Mouse (Mus musculus): ENCODE results near the gene Olfr1336. TPM values are rescaled to one million over a fixed set of nuclear protein-coding genes. Genes with fewer than 3 reads are reported as not detected.

The Olfr1336 gene
- total RNA-seq (2021), result not detected
- long read RNA-seq, experiment 1, result 0 reads
- long read RNA-seq, experiment 2, result 0 reads

- DNase-seq, result no peak
Observed at GRCm38 (mm10) chr7:6455868-6456267, at the start of gene Olfr1336. Gene Olfr1336 (plus strand): TSS chr7:6456168.

DNA sequence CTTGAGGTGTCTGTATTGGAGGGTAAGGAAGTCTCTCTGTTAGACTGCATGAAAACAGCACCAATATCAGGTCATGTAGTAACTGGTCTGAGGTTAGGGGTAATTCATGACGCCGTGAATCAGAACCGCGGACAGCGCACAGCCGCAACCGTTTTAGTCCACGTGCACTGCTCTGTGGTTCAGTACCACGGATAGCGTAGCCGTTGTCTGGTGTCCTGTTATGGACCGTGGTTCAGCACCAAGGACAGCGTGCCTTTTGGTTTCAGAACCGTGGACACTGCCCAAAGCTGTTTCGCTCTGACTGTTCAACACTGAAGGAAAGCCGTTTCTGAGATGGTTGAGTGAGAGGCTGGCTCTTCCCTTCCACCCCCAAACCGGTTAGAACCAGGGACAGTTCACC is 45.9 kb upstream of the Olfr1336 start, which contains the start of gene Gm20715:
Gene Gm20715, plus strand, starts transcription at position 235 of the 400 bp plus-strand sequence.
- peak; percentile 95 to 96 for DNase-seq

GRCm38 (mm10) chr7:6414626-6415441 is 41.1 kb upstream of the Olfr1336 start:
- no peak for DNase-seq

- DNase-seq, result no peak
Observed at GRCm38 (mm10) chr7:6415442-6415787, 40.6 kb upstream of the Olfr1336 start.

DNA sequence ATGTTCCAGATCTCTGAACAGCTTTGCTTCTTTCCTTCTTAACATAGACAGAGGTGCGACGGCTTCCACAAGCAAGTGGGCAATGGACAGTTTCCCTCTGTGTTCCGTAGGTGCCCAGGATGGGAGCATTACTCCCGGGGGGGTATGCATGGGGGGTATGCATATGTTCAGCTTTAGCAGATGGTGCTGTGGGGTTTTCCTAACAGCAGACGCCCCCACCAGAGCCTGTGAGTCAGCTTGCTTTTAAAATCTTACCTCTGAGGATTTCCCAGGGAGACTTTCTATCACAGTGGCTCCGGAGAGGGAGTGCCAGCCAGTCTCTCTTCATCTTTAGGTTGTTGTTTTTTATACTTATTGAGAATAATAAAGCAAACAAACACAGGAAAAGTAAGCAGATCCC is 36.1 kb upstream of the Olfr1336 start:
- no peak for DNase-seq

DNA sequence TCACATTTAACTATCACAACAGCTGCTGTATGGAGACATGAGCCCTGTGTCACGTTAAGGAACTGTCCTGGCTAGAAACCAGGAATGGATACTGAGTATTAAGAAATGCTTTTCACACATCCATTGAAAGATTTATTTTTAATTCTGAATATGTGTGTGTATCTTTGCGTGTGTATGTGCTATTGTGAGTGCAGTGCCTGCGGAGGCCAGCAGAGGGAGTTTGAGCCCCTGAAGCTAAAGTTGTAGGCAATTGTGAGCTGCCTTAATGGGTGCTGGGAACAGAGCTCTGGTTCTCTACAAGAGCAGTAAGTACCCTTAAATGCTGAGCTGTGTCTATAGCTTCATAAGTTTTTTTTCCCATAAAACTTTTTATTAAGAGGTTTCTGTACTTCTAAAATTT is 26.6 kb upstream of the Olfr1336 start:
- DNase-seq, result no peak

DNA sequence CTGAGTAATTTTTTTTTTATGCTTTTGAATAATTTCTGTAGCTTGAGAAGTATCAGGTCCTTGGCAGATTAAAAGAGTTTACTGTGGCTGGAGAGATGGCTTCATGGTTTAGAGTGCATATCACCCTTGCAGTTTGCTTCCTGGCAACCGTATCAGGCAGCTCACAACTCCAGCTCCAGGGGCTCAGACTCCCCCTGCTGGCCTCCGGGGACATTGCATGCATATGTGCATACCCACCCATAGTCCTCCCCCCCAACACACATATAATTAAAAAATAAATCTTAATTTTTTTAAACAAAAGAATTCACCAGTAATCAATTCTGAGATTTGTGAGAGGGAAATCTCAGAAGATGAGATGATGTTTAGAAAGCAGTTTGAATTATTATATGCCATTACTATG is 25.6 kb upstream of the Olfr1336 start:
- peak; percentile 38 to 55 for DNase-seq

GRCm38 (mm10) chr7:6438388-6438787 is 17.6 kb upstream of the Olfr1336 start, which contains the start of gene Olfr1344:
Gene Olfr1344 (plus strand): TSS chr7:6438688.
- DNase-seq, result no peak

- DNase-seq, result no peak
Observed at GRCm38 (mm10) chr7:6441173-6441572, 14.8 kb upstream of the Olfr1336 start.

DNA sequence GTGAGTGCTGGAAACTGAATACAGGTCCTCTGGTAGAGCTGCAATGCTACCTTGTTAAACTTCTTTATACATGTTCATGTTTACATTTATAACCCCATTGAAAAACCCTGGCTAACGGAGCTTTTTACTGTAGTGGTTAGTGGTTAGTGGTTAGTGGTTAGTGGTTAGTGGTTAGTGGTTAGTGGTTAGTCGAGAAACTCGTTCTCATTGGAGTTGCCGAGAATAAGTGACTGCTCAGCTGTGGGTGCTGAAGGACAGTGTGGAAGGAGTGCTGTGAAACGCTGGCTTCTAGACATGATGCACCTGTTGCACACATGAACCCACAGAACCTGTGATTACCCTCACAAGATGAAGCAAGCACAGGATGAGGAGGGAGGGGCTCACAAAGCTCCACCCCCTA is 8.2 kb upstream of the Olfr1336 start:
- no peak for DNase-seq

- DNase-seq, result peak in 1 of 2 experiments; percentile 13
Observed at GRCm38 (mm10) chr7:6456399-6456798, 431 bp downstream of the Olfr1336 start.

DNA sequence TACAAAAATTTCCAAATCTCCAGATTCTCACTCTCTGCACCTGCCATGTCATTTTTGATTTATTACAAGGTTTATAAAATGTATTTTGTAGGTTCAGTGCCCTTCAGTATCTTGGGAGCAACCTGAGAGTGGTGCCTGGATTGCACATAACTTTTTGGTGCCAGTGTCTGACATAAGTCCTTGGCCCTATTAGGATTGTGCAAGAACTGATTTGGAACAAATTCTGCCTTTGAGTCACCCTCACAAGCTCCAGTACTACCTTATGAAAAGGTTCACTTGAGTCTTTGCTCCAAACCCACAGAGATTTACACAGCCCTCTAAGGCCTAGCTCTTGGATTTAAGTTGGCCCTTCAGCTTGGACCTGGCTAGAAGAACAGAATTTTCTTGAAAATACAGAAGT is 11.0 kb downstream of the Olfr1336 start, which contains the start of gene Olfr1346:
Gene Olfr1346, plus strand, starts transcription at position 151 of the 400 bp plus-strand sequence.
- no peak for DNase-seq

DNA sequence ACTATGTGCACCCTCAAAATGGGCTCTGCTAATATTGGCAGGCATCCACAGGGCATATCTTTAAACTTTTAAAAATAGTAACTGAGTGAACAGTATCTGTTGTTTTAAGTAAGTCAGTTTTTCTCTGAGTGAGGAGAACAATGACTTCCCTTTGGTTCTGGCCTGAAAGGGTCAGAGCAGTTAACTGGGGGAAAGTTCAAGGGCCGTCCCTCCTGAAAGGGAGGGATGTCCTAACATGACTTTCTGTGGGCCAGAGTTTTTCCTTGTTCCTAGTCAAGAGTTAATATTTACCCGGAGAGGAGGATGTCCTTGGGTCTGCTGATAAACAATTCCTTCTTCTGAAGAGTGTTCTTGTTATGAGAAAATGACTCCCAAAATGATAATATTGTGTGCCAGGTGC is 21.7 kb downstream of the Olfr1336 start:
- peak in 1 of 2 experiments; percentile 9 for DNase-seq

GRCm38 (mm10) chr7:6486841-6487240 is 30.9 kb downstream of the Olfr1336 start, which contains the start of gene Olfr5:
Gene Olfr5 (minus strand): TSS chr7:6486941.
- no peak for DNase-seq

GRCm38 (mm10) chr7:6499655-6500054 is 43.7 kb downstream of the Olfr1336 start, which contains the start of gene Olfr1347:
Gene Olfr1347 (minus strand): TSS chr7:6499755.
- DNase-seq, result no peak

DNA sequence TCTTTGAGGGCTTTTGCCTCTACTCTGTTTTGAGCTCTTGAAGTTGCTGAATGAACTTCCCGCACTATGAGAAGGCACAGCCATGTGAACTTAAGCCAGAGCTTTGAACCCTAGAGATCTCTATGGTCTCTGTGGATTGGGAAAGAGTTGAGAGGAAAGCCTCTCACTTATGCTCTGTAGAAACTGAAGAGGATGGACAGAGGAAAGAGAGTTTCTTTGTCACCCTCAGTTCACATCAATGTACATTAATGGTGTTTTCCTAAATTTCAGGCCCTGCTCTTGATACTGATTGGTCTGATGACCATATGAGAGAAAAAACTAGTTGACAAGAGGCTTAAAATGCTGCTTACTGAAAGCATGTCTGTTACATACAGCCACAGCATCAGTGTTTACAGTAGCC is 52.7 kb downstream of the Olfr1336 start, which contains the start of gene Olfr1348:
Gene Olfr1348, minus strand, starts transcription at position 101 of the 400 bp plus-strand sequence.
- no peak for DNase-seq

Other genes starting within 250 kb of the Olfr1336 start
- gene Zscan5b, start 233.9 kb upstream of the Olfr1336 start, total RNA-seq (2021), result not detected
- not detected for gene Epp13, start 203.5 kb upstream of the Olfr1336 start, total RNA-seq (2021)
- 1 to 10 TPM; 5.9 to 9.8 TPM for gene Zfp667, start 169.6 kb upstream of the Olfr1336 start, total RNA-seq (2021)
- 1 to 10 TPM; 2.1 to 3.2 TPM for gene Zfp583, start 124.9 kb upstream of the Olfr1336 start, total RNA-seq (2021)
- gene Gm3854, start 112.4 kb upstream of the Olfr1336 start, total RNA-seq (2021), result under 1 TPM; 0.70 to 0.79 TPM
- gene Zfp78, start 92.9 kb upstream of the Olfr1336 start, total RNA-seq (2021), result 1 to 10 TPM; 1.8 to 3.2 TPM
- gene Zfp28, start 72.9 kb upstream of the Olfr1336 start, total RNA-seq (2021), result 1 to 10 TPM; 2.2 to 2.8 TPM
- under 1 TPM; 0.13 to 0.66 TPM for gene Smim17, start 57.5 kb upstream of the Olfr1336 start, total RNA-seq (2021)
- gene Gm20715, start 45.9 kb upstream of the Olfr1336 start, total RNA-seq (2021), result not detected
- gene Olfr1344, start 17.5 kb upstream of the Olfr1336 start, total RNA-seq (2021), result not detected
- not detected for gene Olfr1346, start 10.9 kb downstream of the Olfr1336 start, total RNA-seq (2021)
- gene Olfr5, start 30.8 kb downstream of the Olfr1336 start, total RNA-seq (2021), result not detected
- not detected for gene Olfr1347, start 43.6 kb downstream of the Olfr1336 start, total RNA-seq (2021)
- gene Olfr1348, start 52.6 kb downstream of the Olfr1336 start, total RNA-seq (2021), result not detected
- not detected for gene Olfr1349, start 66.8 kb downstream of the Olfr1336 start, total RNA-seq (2021)
- gene Olfr1350, start 108.7 kb downstream of the Olfr1336 start, total RNA-seq (2021), result not detected
- gene Zim1, start 240.3 kb downstream of the Olfr1336 start, total RNA-seq (2021), result 1 to 10 TPM; 5.4 to 5.6 TPM

All from adrenal gland, postnatal 36 days (tissue).